Mouse (Mus musculus): Measurements from ENCODE around the gene Gm10518. TPM values are rescaled to one million over a fixed set of nuclear protein-coding genes. Genes with fewer than 3 reads are reported as not detected.

The Gm10518 gene
- total RNA-seq, 2 experiments from 2014 or later: not detected

DNA sequence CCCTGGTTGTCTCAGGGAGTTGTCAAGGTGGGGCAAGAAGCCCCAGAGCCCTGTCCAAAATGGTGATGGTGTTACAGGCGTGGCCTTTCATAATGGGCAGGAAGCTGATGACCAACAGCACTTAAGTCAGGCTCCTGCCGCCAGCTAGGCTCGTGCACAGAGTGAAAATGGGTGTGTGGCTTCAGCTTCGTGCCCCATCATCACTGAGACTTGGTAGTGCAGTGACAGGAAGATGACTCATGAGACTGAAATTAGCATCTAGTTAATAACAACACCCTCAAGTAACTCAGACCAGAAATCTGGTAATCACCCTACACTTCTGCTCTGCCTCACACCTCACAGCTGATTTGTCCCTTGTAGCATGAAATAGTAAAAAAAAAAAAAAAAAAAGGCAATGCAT is 25.7 kb downstream of the Gm10518 start:
- intact Hi-C loops (cut with DNase I): no loop called here
- no peak for DNase-seq (ENCODE audit: low spot score in 2 of 2)

DNA sequence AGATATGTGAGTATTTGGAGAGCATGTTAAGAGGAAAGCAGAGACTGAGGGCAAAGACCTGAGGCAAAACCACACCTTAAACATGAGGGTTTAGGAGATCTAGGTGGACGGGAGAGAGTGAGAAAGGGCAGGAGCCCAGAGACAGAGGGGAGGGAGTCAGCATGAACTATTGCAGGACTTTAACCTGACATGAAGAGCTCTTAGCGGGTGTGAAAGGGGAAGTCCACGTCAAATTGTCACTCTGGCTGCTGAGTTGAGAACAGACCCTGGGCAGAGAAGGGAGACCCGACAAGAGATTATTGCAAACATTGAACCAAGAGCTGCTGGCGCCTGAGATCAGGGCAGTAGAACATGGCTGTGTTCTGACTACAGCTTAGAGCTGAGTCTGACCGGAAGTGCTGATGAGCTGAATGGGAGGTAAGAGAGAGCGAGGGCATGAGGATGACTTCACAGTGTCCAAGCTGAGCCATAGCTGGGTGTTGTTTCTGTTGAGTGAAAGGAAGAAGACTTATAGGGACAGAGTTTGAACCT is 29.6 kb downstream of the Gm10518 start:
- no peak for DNase-seq (ENCODE audit: low spot score in 2 of 2)
- intact Hi-C loops (cut with DNase I): no loop called here

DNA sequence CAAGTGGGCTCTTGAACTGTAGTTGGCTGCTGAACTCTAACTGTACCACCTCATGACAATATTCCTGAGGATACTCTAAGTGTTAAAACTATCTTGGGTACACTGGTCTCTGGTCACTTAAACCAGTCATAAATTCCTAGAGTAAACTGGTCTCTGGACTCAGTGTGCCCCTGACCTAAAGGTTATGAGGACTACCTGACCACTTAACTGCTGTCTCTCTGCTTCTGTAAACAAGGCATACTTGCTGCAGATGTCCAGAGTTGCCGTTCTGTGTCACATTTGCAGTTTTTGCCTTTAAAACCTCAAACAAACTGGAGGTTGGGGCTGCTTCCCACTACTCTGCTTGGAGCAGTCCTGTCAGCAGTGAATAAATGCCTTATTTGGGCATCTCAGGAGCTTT is 30.4 kb downstream of the Gm10518 start:
- intact Hi-C loops (cut with DNase I): no loop called here
- DNase-seq (ENCODE audit: low spot score in 2 of 2): no peak

DNA sequence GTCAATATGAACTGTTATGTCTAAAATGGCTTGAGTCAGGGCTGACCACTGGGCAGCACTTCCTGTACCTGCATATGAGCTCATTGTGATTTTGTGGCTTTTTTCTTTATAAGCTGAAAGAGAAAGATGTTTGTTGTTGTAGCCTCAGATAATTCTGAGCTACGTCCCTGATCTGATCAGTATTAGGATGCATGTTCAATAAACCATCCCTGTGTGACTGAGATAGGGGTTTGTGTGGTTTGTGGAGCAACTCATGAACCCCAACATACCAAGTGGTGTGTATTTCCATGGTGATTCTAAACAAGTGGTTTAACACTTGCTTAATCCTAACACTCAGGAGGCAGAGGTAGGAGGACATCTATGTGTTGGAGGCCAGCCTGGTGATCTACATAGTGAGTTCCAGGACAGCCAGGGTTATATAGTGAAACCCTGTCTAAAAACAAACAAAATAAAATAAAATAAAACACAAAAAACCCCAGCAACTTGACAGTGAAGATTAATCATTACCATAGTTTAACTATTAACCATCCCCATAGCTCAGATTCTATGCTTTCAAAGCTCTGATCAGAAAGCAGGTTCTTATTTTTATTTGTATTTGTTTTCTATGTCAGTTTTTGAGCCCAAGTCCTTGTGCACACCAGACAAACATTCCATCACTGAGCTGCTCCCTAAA is 32.7 kb downstream of the Gm10518 start:
- intact Hi-C loops (cut with DNase I): no loop called here
- no peak for DNase-seq (ENCODE audit: low spot score in 2 of 2)

DNA sequence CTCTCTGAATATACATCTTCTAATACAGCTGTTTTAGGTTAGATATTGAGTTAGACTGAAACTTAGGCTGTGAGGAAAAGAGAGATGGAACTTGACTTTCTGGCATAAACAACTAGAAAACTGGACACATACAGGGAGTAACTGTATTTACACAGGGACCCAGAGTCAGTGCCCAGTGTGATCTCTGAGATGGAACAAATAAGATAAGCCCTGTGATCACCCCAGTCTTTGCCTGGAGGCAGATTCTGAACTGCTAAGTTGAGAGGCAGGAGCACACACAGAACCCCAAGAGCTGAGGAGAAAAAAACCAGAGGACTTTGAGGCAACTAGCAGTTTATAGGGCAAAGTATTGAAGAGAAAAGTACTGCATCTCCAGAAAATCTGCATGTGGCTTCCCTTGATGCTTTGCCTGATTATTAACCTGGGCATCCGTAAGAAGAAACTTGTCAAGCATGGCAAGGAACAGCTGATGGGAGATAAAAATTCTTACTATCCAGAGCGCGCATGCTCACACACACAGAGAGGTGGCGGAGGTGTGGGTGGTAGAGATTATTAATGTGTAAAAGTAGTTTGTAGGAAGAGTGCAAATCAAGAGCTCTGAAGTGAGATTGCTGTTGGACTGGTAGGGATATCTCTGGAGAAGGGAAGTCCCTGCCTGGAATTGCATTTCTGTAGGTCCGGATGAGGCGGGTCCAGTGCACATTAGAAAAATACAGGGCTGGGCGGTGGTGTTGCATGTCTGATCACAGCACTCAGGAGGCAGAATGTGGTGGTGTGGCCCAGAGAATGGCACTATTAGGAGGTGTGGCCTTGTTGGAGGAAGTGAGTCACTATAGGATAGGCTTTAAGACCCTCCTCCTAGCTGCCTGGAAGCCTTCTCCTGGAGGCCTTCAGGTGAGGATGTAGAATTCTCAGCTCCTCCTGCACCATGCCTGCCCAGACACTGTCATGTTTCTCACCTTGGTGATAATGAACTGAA is 33.5 kb downstream of the Gm10518 start:
- DNase-seq (ENCODE audit: low spot score in 2 of 2): no peak
- intact Hi-C loops (cut with DNase I): no loop called here

DNA sequence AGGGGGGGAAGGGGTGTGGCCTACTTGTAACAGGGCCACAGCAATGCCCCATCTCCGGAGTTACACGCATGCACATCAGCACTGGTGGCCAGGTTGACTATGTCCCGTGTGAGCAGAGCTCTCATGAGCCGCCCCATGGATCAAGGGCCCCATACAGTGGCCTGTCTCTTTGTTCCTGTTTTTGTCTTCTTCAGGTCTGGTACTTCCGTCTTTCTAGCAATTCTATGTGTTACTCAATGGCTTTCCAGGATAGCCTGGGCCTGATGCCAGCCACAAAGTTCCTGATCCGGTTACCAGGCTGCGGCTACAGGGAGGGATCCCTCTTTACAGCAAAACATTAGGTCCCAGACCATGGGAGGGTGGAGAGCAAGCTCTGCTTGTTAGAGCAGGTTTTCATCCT is 39.4 kb downstream of the Gm10518 start:
- DNase-seq (ENCODE audit: low spot score in 2 of 2): no peak
- intact Hi-C loops (cut with DNase I): no loop called here

DNA sequence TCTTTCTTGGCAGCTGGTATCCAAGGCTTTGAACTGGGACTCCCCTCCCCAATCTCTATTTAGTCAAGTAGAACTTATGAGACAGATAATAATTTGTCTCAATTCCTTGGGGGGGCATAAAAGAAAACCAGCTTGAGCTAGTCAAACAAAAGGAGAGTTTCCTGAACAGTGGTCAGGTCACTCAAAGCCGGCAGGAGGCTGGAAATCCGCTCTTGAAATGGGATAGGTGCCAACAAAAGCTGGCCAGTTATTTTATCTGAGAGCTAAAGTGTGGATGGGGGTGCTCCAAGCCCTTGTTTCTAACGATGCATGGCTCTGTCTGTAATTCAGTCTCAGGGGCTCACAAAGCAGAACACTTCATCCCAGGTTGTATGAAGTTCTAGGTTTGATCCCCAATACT is 40.8 kb downstream of the Gm10518 start:
- DNase-seq (ENCODE audit: low spot score in 2 of 2): no peak
- intact Hi-C loops (cut with DNase I): no loop called here

DNA sequence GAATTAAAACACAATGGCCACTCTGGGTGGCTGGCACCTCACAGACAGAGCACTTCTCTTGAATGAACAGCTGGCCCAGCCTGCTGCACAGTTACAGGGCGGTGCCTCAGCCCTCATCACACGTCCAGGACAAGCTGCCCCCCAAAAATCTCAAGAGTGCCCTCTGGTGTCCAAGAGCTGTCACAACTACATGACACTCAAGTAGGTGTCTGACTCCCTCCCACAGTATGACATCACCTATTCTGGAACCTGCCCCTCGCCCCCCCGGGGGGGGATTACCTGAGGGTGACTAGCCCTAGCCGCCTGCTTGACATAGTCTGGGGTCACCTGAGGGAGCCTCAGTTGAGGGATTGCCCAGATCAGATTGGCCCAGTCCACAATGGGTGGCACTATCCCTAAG is 41.7 kb downstream of the Gm10518 start:
- intact Hi-C loops (cut with DNase I): loop anchor here (5.0 kb wide), 2 partner anchors 43 to 372 kb away; partner anchors contain the start of genes Ahctf1 and Gm10518

DNA sequence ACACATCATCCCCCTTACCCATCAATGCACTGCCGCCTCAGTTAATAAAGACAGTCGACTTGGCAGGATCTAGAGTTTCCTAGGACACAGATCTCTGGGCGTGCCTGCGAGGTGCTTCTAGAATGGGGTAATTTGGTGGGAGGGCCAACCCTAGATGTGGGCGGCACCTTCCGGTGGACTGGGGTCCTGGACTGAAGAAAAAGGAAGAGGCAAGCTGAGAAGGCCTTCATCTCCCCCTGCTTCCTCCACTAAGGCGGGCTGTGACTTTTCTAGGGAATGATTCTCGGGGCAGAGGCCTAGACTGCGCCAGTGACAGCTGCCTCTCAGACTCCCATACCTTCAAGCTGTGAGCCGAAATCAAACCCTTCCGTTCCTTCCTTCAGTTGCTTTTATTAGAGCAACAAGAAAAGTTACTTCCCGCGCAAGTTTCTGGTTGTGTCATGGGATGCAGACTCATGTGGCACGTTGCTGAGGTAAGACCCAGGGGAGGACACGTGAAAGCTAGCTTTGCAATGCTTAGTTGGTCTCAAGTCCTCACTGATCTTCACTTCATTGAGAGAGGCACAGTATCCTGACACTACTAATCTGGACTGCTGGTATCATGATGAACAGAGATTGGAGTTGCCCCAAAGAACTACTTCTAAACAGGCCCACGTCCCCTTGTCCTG is 42.8 kb downstream of the Gm10518 start:
- intact Hi-C loops (cut with DNase I): loop anchor here (5.0 kb wide), 2 partner anchors 44 to 371 kb away; partner anchors contain the start of genes Ahctf1 and Gm10518
- DNase-seq (ENCODE audit: low spot score in 2 of 2): no peak

More for the DNA sequence above, 41.7 kb downstream of the Gm10518 start:
- DNase-seq (ENCODE audit: low spot score in 2 of 2): peak; percentile 55 to 58

DNA sequence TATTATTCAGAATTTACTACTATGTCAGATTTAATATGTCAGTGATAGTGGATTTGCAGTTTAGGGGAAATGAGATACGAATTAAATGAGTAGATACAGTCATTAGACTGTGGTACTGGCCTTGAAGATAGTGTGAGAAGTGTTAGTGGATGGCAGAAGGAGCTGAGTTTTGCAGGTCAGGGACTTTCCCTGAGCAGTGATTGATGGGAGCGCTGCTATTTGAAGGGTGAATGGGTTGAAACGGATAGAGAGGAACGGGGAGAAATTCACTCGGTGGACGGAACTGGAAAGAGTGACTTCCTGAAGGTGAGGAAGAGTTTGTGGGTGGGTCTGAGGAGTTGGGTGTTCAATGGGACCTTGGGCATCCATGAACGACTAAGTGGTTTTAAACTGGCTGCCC is 44.0 kb downstream of the Gm10518 start:
- no peak for DNase-seq (ENCODE audit: low spot score in 2 of 2)
- intact Hi-C loops (cut with DNase I): loop anchor here (5.0 kb wide), 2 partner anchors 45 to 370 kb away; partner anchors contain the start of genes Ahctf1 and Gm10518

DNA sequence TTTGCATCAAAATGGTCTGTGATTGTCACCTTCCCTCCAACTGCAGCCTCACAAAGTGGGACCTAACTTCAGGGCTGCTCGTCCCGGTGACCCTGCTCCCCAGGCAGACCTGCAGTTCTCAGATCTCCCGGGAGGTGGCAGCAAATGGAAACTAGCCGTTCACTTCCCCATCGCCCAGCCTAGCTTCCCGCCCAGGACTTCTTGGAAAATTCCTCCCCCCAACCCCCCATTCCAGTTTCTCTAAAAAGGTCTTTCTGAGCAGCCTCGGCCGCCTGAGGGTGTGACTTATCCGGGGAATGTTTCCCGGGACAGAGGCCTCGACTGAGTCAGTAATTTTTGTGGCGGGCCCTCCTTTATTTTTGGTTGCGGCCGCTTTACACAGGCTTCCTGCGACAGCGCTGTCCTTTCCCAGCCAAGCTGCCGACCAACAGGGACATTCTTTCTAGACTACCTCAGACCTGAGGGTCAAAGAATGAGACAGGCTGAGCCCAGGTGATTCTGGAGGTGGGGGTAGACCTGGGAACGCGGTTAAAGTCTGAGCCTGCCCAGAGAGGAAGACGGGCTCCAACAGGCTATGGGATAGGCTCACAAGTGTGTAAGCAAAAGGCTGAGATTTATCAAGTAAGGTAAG is 44.7 kb downstream of the Gm10518 start:
- intact Hi-C loops (cut with DNase I): loop anchor here (5.0 kb wide), 2 partner anchors 46 to 369 kb away; partner anchors contain the start of genes Ahctf1 and Gm10518

DNA sequence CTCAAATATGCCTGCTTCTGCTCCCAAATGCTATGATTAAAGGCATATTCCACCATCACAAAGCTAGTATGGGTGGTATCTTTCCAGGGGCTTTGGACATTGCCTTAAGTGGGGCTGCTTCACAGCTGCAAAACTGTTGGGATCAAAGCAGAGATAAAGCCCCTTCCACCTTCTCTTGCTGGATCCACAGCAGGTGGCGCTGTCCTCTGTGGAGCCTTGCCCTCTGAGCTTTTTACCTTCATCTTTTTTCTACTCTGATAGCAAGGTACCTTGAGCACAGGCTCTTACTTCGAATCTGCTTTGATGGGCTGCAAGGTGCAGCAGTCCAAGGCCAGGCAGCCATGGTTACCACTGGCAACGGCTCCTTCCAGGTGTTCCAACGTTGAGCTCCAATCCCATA is 50.2 kb downstream of the Gm10518 start:
- intact Hi-C loops (cut with DNase I): no loop called here
- DNase-seq (ENCODE audit: low spot score in 2 of 2): peak in 1 of 2 experiments; percentile 49

More for the DNA sequence above, 44.7 kb downstream of the Gm10518 start:
- peak; percentile 50 to 78 for DNase-seq (ENCODE audit: low spot score in 2 of 2)

Other genes with a start within 250 kb of the Gm10518 start
- gene Sccpdh, start 135.2 kb upstream of the Gm10518 start, total RNA-seq (2021): 10 to 100 TPM; 58.6 to 61.2 TPM
- gene Kif28, start 58.1 kb upstream of the Gm10518 start, total RNA-seq (2021): under 1 TPM; 0.13 TPM
- gene Ahctf1, start 304 bp downstream of the Gm10518 start, total RNA-seq (2021): 10 to 100 TPM; 24.6 to 28.4 TPM
- 100 to 1,000 TPM; 211 to 234 TPM for gene Cdc42bpa, start 157.1 kb downstream of the Gm10518 start, total RNA-seq (2021)